Mouse (Mus musculus): ENCODE results near the gene Gabrr2.
"Not testable (repeated sequence)": the region's sequence is repeated elsewhere in the genome, so short reads cannot be mapped to it uniquely, and the experiment has no call there.

Gene Gabrr2

DNA sequence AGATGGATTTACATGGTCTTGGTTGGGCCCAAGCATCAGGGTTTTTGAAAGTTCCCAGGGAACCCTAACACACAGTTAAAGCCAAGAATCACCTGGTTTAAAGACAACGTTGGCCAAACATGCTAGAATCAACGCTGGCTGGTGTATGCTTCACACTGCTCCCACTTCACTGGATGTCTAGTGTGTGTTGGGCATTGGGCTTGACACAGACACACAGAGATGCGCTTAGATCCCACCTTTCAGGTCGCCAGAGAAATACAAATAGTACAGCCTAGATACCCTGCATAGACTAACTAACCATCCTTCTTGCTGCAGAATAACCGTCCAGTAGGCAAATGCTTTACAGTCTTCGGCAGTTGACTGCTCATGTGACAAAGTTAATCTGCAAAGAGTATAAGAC is 7.5 kb downstream of the Gabrr2 start:
- DNase-seq (ENCODE audit: low read depth, low spot score), result no peak

DNA sequence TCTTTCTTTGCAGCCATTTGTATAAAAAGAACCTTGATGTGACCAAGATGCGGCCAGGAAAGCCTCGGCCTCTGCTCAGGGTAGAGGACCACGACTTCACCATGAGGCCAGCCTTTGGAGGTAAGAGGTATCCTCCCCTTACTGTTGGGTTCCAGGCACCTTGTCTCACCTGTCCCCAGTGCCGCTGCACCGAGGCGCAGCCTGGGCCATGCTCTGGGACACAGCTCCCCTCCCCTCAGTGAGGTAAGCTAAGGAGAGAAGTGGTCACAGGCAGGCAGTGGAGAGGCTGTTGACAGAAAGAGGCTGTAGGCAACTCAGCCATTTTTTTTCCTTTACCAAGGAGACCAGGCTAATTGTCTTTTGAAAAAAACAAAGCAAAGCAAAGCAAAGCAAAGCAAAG is 8.5 kb downstream of the Gabrr2 start:
- DNase-seq (ENCODE audit: low read depth, low spot score), result no peak

DNA sequence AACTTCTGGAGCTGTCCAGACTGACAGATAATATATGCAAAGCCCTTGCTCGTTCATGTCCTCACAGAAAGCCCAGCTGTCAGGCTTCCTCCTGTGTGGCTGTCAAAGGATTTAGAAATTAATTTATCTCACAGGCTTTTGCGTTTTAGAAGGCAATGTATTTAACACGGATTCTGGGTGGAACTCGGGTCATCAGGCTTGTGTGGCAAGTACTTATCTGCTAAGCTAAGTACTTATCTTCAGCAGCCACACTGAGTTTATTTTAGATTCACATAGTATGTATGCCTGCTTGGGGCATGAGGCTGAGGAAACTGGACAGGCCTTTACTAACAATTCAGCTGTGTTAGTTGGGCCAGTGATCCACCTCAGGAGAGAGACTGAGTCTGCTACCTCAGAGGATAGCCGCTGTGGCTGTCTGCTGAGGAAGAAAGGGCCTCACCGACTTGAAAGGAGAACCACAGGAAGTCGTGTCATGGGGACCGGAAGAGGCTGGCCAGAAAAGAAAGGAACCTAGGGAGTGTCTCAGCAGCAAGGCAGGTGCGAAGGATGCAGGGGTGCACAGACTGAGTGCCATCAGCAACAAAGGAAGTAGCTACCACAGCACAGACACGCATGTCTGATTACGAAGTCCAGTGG is 9.8 kb downstream of the Gabrr2 start:
- DNase-seq (ENCODE audit: low read depth, low spot score), result no peak

DNA sequence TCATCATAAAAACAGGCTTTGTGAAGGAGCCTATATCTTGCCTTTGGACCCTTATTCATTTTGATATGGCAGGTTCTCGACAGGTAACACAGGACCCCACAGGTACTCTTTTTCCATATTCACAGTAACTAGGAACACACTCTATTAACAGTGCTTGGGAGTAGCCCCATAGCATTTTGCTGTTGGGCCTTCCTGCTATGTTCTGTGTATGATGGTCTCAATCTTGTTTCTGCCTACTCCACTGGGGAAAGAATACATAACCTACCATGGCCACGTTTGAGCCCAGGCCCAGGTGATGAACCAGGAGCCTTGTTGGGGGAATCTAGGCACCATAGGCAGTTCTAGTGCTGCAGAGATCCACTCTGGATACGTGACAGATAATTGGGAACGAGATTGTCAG is 11.6 kb downstream of the Gabrr2 start:
- no peak for DNase-seq (ENCODE audit: low read depth, low spot score)

DNA sequence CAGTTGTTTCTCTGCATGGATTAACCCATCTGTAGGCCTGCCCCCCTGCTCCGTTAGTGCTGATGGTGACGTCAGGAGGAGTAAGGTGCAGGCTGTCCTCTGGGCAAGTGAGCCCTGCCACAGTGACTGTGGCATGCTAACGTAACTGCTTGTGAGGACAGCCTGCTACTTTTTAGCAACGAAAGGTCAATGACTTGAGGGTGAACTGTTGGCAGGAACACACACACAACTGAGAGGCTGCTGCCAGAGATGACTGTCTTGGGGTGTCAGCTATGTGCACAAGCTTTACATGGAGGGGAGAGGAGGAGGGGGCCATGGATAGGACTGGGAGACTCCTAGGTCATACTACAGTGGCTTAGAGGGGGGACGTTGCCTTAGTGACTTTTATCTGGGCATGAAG is 12.1 kb downstream of the Gabrr2 start:
- no peak for DNase-seq (ENCODE audit: low read depth, low spot score)

DNA sequence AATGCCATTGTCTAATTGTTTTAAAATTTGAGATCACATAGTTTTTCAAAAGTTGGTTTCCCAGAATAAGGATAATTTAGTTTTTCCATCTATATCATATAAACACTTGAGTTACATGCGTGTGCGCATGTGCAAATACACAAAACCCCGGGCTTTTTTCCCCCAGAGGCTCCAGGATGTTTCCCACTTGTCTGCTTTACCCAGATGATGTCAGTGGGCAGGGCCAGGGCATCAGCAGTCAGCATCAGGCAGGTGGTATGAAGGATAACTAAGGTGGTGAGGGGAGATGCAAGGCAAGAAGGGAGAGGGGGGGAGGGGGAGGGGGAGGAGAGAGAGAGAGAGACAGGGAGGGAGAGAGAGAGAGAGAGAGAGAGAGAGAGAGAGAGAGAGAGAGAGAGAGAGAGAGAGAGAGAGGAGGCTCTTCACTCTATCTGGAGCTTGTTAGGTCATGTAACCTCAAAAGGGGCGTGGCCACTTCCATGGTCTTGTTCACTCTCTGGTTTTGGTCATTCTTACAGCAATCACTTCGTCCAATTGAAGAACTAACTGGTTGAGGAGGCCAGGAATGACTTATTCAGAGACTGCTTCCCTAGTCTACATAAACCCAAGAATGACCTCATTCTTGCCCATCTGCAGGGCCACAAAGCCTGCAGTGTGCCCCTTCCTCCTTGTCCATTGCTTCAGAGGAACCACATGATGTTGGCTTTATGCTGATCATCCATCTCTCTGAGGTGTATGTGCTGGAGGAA is 13.2 kb downstream of the Gabrr2 start:
- no peak for DNase-seq (ENCODE audit: low read depth, low spot score)

DNA sequence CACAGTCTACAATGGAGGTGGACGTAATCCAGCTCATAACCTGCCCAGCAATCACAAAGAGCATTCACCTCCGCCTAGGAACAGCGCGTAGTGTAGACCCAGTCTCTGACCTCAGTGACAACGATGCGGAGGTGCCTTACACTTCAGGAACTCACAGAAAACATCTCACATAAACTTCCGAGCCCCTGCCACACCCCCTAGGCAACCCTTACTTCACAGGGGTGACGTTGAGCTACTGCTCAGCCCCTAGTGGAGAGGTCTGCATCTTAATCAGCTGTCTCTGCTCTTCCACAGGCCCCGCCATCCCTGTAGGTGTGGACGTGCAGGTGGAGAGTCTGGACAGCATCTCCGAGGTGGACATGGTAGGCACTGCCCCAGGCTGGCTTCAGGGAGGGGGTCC is 14.4 kb downstream of the Gabrr2 start:
- no peak for DNase-seq (ENCODE audit: low read depth, low spot score)

DNA sequence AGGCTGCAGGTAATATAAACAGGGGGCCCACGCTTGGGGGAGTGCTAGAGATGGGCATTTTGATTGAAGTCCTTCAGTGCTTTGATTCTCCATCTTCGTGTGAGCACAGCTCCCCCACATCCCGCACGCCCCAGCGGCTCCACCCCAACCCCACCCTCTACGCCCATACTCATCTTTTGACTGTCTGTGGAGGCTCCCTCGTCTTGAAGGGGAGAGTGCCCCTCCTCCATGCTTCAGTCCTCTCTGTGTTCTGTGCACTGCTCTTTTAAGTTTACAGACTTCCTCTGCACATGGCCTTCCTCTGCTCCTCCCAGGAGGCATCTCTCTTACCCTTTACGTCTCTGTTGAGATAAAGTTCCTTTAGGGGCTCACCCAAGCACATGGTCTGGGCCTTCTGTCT is 14.9 kb downstream of the Gabrr2 start:
- DNase-seq (ENCODE audit: low read depth, low spot score), result no peak

DNA sequence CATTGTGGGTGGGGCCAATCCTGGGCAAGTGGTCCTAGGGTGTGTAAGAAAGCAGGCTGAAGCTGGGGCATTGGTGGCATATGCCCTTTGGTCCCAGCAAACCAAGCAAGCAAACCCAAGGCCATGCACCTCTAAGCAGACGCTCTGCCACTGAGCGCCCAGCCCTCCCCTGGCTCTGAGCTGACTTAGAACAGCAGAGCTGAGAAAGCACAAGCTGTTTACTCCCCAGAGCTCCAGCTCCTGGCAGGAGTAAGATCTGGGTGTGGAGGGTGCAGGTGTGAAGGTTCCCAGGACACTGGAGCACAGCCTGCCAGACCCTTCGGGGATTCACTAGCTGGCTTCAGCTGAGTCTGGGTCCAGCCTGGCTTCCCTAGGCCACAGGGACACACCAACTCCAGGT is 15.7 kb downstream of the Gabrr2 start:
- no peak for DNase-seq (ENCODE audit: low read depth, low spot score)

DNA sequence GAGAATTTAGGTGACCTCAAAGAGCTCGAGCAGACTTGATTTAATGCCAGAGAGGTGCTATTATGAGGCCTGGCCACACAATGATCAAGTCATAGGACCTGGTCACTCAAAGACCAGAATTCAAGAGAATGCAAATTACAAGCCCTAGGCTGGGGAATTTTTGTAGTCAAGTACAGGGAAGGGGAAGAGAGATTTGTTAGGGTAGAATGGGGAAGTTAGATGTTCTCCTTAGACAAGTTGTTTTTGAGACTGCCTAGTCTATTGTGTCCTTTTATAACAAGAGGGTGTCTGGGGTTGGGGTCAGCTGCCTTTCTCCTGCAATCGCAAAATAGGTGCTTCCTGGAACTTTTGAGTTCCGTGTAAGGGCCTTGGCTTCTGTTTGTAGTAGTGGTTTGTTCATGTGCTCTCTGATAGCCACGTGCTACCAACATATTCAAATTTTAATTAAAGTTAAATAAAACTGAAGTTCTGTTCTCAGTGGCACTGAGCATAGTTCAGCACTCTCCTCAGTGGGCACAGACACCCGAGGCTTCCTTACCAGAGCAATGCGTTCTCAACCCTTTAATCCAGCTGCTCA is 36.4 kb downstream of the Gabrr2 start:
- DNase-seq (ENCODE audit: low read depth, low spot score), result no peak

DNA sequence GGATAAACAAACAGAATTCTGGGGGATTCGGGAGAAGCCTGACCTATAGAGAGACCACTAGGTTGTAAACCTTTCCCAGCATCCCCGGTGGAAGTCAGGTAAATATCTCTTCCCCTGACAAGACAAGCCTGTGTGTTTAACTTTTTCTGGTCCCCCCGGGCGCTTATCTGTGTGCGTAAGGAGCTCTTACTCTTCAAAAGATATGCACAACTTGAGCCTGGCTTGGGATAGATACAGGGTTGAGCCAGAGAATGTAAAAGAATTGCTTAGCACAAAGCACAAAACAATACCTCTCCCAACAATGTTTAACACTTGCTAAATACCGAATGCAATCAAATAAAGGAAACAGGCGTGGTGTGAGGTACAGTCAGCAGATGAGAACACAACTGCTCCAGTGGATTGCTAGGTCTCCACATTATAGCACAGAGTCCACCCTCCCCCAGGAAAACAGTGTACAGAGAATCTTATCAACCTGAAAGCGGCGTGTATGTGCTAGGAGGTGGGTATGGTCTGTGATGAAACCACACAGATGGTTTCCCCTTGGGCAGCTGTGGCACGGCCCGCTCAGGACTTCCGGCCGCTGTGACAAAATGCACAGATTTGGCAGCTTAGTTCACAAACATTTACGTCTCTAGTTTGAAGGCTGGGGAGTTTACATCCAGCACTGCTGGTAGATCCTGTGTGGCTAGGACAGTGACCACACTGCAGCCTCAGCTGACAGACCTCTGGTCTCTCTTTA is 47.1 kb downstream of the Gabrr2 start:
- DNase-seq (ENCODE audit: low read depth, low spot score), result no peak

DNA sequence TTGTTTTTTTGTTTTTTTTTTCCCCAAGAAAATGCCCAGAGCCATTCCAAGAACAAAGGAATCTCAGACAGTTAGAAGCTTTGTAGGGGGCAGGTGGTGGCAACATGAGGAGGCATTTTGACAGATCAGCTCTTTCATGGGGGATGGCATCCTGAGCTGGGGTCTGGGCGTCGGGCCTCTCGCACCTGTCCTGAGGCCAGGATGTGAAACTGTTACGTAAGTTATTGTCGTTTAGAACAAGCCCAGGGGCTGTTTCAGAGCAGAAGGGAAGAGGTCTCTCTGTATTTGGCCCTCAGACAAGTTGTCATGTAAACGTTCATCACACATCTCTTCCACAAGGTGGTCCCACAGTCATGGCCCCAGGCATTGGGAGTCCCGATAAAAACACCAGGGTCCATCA is 48.0 kb downstream of the Gabrr2 start:
- no peak for DNase-seq (ENCODE audit: low read depth, low spot score)

DNA sequence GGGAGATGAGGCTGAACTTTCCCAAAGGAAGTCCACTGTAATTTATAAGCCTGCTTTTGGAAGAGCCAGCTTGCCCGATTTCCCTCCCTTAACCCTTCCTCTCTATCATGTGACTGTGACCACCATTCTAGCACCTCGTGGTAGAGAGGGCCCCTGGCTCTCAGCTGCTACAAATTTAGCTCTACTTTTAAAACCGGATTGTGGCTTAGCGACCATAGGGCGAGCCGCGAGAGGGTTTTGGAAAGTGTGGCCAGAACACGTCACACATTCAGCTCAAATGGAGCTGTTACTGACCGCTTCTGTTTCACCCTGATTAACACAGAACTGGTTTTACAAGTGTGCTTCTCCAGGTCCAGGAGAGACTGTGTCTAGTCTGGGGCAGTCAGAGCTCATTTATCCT is 48.6 kb downstream of the Gabrr2 start:
- DNase-seq (ENCODE audit: low read depth, low spot score), result no peak

DNA sequence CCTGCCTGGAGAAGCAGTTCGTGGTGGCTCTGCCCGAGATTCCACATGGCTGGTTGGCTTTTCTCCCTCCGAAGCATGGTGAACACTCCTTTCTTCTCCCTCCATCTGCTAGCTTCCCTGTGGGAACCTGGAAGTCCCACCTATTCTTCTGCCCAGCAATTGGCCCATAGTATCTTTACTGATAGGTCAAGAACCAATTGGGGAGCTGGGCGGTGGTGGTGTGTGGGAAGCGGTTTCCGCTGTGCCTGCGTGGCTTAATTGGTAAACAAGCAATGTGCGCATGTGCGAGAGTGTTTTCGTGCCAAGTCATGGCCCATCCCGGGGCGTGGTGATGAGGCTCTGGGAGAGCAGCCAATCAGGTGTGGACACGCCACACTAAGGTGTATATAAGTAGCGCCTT is 50.1 kb downstream of the Gabrr2 start:
- not testable (repeated sequence) for DNase-seq (ENCODE audit: low read depth, low spot score)

DNA sequence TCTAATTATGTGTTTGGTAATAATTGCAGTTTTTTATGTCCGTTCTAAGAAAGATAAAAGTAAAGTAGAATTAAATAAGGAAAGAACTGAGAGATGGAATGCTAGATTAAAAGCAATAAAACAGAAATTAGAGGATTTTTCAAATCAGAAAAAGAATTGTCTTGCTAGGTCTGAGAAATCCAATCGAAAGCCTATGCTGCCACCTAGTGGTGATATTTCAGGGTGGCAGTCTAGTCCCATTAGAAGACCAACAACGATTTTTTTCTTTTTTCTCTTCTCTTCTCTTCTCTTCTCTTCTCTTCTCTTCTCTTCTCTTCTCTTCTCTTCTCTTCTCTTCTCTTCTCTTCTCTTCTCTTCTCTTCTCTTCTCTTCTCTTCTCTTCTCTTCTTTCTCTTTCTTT is 56.3 kb downstream of the Gabrr2 start:
- not testable (repeated sequence) for DNase-seq (ENCODE audit: low read depth, low spot score)

DNA sequence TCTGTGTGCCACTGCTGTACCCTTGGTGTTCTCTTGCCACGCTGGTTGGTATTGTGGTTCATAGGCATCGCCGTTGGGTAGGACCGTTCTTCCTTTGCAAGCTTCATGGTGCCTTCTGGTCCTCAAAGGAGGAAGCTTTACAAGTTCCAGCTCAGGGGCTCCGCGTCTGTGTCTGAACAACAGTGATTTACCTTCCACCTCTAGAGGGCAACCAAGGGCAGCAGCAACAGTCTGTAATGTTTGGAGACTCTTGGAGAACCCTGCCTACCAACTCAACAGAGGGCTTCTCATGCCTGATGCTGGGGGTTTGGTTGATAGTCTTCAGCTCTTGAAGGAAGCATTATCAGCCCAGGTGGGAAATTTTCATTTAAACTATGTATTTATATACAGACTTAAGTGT is 61.7 kb downstream of the Gabrr2 start:
- no peak for DNase-seq (ENCODE audit: low read depth, low spot score)

DNA sequence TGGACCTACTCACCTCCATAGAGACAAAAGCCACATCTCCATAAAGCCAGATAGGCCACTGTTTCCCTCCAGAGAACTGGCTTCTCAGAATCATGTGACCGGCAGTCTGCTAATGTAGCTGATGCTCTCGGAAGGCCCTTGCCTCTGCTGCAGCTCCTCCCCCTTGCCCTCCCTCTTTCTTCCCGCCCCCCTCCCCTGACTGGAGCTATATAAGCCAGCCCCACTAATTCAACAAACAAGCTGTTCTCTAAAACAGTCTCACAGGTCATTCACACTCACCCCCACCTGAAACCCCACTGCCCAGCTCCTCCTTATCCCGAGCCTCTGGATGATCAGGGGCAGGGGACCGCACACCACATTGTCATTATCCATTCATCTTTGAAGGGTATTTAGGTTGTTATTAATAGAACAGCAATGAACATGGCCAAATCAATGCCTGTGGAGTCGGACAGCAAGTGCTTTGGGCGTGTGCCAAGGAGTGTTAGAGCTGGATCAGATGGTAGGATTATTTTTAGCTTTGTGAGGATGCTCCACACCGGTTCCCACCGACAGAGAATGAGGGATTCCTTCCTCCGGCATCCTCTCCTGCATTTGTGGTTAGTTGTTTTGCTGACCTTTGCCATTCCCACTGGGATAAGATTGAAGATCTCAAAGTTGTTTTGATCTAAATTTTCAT is 62.7 kb downstream of the Gabrr2 start:
- DNase-seq (ENCODE audit: low read depth, low spot score), result no peak

DNA sequence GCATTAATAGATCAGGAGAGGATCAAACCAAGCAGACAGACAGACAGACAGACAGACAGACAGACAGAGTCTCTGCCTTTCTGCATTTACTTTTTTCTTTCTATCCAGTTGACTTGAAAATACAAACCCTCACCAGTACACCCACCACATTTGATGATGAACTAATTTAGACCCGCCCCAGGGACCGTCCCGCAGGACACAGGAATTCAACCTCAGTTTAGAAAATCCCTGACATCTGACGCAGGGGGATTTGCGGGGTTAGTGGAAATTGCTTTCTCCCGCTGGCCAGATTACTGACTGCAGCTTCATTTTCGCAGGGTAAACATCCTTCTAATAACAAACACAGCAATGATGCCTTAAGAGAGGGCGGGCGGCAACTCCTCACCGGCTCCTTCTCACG is 69.4 kb downstream of the Gabrr2 start, which contains the start of gene Gabrr1:
Gene Gabrr1 (plus strand): TSS at position 301 of the 400 bp plus-strand sequence.
- no peak for DNase-seq (ENCODE audit: low read depth, low spot score)
